Mouse (Mus musculus) CD4-positive helper T cell, adult 2 months (primary cell): ENCODE results near the gene Sh3rf3.
A peak's percentile ranks its signal among the peaks of the same experiment; 100 is the strongest.

Experiments
- DNase-seq: peaks from one replicate; pipeline ENCODE4 v3.0.0-alpha.2; 2012; ENCODE audit warnings: low read depth, missing footprints, low spot score

The Sh3rf3 gene

GRCm38 (mm10) chr10:59104683-59105082, 291.5 kb downstream of the Sh3rf3 start:
- DNase-seq = no peak

DNA sequence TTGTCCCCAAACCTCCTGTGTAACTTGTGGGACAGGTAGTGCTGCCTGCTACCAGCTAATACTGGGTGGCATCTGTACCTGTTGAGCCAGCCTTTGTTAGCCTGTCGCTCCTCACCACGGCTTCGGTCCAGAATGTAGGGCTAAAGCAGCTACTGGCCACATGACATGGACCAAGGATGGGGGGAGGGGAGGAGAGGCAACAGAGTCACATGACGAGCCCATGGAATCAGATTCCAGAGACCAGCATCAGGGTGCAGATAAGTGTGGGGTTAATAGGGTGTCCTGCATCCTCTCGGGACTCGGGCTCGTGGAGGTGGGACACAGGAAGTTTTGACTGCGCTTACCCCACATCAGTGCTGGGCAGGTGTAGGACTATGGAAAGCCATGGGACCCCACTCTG, 292.7 kb downstream of the Sh3rf3 start:
- no peak for DNase-seq

DNA sequence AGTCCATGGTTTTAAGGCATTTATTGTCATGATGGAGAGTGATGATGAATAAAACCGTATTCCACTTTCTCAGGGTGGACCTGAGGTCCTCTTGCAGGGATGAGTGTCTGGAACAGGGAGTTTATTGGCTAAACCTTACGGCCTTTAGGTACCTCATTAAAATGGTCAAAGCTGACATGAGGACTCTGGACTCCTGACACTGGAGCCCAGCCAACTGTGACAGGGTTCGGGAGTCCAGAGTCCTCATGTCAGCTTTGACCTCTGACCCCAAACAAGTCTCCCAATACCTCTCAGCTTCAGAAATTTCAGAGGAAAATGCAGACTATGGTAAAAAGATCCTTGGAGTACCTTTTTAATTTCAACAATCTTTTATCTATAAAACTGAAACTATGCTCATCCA, 293.5 kb downstream of the Sh3rf3 start:
- DNase-seq = no peak

DNA sequence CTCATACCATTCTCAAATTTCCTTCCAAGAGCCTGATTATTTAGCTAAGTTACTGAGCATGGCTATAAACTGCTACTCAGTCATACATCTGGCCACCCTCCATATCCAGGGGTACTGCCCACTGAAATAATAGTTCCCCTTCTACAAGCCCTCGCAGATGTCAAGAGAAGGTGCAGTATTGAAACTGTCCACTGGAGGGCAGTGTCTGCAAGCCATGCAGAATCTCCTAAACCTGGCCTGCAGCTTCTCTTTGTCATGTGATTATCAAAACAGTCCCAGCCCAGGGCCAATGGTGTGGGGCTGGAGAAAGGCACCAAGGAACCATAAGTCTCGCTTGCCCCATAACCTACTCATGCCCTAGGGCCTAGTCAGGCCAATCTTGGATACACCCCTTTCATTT, 295.9 kb downstream of the Sh3rf3 start:
- DNase-seq = peak; percentile 33

- no peak for DNase-seq
These were observed 297.2 kb downstream of the Sh3rf3 start for GRCm38 (mm10) chr10:59110386-59110785.

DNA sequence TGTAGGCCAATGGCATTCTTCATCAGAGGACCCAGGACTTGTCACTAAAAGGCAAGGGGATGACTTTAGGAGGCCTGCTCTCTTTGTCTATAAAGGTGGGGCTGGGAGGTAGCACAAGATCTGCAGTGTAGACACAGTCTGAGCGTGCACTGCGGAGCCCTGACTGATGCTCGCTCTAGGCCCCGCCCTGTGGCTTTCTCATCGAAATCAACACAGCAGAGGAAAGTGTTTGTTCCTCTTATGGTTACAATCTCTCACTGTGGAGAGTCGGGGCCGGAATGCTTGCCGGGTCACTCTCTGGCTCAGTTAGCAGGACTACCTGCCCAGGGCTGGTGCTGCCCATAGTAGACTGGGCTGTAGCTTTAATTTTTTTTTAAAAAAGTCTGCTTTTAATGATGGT, 299.6 kb downstream of the Sh3rf3 start:
- DNase-seq = no peak

DNA sequence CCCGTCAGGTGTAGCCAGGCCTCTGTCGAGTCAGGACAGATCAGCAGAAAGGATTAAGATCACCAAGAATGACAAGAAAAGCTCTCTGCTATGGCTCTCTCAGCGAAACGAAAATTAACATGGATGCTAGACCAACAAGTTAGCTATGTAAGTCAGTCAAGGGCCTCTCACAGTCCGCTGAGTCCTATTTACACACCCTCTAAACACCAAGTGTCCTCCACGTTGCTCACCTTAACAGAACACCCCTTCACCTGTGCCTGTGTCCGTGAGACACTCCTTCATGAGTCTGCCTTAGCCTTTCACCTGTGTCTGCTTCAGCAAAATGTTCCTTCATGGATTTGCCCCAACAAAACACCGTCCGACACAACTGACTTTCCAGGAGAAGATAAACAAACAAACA, 300.2 kb downstream of the Sh3rf3 start:
- no peak for DNase-seq

GRCm38 (mm10) chr10:59114535-59115291, 301.6 kb downstream of the Sh3rf3 start:
- no peak for DNase-seq

DNA sequence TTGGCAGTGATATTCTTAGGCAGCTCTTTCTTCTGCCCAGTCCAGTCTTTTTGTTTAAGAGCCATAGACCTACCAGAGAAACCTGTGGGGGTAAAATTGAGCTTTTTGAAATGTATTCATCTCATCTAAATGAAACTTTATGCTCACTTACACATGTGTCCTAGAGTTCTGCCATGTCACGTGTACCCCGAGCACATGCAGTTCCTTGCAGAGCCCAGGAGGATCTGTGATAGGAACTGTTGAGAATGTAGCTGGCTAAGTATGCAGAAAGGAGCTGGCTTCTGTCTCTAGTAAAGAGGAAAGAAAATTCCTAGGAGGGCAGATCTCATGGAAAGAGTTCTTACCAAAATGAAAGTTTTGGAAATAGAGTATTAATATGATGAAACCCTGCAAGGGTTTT, 302.5 kb downstream of the Sh3rf3 start:
- DNase-seq = no peak

DNA sequence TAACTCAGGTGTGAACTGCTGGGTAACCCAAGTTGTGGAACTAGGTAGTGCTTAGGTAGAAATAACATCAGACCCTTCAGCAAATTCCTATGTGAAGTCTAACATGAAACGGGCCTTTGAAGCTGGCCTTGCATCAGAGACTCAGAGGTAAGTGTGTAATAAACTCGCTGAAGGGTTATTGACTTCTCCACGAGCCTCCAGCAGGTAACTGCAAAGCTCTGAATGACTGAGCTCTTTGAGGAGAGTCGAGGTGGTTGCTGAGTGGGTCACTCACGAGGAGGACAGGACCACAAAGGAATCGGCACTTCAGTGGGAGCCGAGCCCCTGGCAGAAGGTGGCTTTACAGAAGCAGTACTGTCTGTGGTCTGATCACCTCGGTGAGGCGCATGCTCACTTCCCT, 303.2 kb downstream of the Sh3rf3 start:
- DNase-seq = no peak

GRCm38 (mm10) chr10:59117555-59117954, 304.4 kb downstream of the Sh3rf3 start:
- no peak for DNase-seq

DNA sequence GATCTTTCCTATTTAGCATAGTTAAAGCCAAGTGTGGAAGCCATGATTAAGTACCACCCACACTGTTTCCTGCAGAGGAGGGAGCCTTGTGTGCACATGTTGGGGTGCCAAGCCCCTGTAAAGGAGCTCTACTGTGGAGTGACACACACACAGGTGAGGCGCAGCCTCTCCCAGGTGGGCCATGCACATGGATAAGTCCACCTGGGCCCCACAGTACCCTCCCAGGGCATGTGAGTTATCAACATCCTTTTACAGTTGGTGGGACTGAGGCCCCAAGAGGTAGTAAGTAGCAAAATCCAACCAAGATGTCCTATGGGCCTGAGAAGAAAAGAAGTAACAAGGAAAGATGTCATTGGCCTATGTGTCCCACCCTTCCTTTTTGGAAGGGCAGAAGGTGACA, 305.8 kb downstream of the Sh3rf3 start:
- no peak for DNase-seq

DNA sequence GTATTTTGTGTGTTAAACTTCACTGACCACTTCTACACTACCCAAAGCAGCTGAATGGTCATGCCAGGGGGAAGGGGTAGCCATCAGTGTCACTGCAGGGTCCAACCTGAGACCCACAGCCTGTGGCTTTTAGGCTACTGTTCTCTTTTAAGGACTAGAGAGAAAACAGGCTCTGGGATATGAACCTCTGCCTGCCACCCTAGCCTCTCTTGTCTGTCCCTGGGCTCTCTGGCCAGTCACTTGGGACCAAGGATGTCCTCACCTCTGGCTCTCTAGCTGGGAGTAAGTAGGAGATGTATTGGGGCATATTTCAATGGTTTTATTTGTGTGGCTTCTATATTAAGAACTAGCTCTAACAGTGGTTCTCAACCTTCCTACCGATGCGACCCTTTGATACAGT, 306.7 kb downstream of the Sh3rf3 start:
- no peak for DNase-seq

- DNase-seq = no peak
These were observed 312.3 kb downstream of the Sh3rf3 start for GRCm38 (mm10) chr10:59125497-59125896.

- DNase-seq = no peak
These were observed 314.5 kb downstream of the Sh3rf3 start for GRCm38 (mm10) chr10:59127637-59128036.

DNA sequence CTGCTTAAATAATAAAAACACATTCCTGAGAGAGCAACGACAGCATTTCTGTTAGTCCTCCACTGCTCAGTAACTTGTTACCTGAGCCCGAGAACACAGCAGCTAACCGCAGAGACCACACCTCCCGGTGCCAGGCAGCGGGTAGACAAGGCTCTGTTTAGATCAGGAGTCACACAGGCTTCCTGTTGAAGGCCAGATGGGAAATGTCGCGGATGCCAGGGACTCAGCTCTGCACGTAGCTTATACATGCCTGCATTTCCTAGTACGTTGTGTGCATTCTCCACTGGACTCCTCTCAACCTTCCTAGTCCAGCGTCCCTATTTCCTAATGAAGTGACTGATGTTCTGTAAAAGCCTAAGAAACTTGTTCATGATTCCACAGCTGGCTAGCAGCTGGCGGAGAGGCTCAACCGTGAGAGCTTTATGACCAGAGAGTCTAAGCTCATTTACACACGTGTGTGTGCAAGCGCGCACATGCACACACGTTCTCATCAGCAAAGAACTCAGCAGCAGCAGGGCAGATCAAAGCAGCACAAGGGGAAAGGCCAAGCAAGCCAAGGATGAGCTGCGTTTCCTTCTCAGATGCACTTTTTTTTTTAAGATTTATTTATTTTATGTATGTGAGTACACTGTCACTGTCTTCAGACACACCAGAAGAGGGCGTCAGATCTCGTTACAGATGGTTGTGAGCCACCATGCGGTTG, 318.9 kb downstream of the Sh3rf3 start:
- no peak for DNase-seq

- DNase-seq = no peak
These were observed 320.4 kb downstream of the Sh3rf3 start for GRCm38 (mm10) chr10:59133478-59134009.

DNA sequence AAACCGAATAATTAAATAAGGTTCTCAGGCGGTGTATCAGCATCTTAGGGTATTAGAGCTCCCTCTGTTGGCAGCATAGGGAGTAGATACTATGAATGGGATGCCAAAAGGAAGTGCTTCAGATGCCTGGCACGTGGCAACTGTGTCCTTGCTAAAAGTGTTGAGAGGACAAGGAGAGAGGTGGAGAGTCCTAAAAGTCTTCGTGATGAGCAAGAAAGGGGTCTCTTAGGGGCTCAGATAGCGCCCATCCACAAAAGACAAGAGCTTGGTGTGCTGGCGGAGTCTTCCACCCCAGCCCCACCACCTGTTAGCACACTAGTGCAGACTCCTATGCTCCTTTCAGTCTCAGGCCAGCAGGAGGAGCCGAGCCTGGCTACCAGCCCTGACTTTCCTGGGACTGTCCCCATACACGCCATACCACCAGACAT, 336.8 kb downstream of the Sh3rf3 start:
- peak; percentile 10 for DNase-seq

DNA sequence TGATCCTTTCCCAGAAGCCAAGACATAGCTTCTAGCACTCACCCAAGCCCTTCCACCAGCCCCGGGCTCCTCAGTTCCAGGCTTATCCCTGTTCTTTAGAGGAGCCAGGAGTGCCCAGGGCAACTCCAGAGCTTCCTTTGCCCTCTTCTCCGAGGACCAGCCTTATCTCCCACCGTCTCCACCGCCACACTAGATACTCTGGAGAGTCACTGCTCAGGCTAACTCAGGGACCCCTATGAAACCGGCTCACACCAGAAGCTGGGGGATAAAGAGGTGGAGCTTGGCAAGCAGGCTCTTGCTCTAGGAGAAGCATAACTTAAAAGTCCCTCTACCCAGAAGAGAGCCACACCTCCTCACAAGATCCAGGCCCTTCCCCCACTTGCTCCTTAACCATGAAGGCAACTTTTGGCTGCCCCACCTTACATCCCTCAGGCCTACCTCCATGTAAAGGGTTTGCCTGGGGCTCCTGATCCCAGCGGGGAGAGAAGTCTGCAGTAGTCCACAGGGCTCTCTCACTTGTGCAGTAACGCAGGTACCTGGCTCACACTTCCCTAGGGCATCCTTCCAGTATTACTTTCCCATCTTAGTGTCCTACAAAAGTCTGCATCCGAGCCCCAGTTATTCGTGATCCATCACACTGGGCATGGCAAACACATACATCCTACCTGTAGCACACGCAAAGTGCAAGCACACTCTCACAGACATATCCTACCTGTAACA, 337.9 kb downstream of the Sh3rf3 start:
- DNase-seq = no peak

DNA sequence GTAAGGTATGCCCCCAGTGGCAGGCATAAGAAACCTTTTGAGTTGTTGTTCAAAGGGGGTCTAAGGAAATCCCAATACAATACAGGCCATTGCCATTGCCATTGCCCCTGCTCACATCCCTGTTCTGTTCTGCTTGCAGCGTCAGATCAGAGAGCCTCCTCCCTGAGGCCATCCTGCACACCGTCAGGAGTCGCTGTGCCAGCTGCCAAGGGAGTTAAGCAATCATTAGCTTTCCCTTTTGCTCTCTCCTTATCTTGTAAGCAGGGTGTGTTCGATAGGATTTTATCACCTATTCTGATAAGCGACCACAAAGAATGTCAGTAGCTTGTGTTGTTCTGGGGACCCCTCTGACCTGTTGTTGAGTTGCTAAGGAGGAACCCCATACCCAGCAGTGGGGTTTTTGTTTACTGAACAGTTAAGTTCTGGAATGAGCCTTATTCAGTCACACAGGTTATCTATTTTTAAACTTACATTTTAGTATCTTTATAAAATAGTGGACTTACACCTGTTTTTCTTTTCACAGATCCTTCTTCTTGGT, 339.5 kb downstream of the Sh3rf3 start:
- DNase-seq = no peak

DNA sequence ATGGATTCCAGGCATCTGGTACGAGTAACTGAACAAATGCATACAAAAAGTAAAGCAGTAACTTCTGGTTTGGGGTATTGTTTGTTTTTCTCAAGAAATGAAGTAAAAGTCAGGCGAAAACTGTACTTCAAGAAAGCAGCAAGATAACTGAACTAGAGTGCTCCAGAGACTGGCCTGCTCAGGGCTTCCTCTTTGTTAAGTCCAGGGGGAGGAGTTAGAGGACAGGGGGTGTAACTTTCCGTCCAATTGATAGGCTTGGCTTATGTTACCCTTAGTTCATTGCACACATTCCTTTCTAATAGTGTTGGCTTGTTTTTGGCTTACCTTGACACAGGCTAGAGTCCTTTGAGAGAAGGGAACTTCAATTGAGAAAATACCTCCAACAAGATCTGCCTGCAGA, 345.5 kb downstream of the Sh3rf3 start:
- no peak for DNase-seq
